Mouse (Mus musculus) layer of hippocampus, adult 9-11 months (tissue): ENCODE data around the gene Ctsm.
"Not testable (repeated sequence)": the region's sequence is repeated elsewhere in the genome, so short reads cannot be mapped to it uniquely, and the experiment has no call there.

ENCODE experiments used
- DNase-seq: peaks from one replicate; pipeline ENCODE4 v3.0.0; 2022

Gene Ctsm

GRCm38 (mm10) chr13:61541631-61542030, at the start of gene Ctsm:
Gene Ctsm (minus strand): TSS chr13:61541839.
- no peak for DNase-seq

DNA sequence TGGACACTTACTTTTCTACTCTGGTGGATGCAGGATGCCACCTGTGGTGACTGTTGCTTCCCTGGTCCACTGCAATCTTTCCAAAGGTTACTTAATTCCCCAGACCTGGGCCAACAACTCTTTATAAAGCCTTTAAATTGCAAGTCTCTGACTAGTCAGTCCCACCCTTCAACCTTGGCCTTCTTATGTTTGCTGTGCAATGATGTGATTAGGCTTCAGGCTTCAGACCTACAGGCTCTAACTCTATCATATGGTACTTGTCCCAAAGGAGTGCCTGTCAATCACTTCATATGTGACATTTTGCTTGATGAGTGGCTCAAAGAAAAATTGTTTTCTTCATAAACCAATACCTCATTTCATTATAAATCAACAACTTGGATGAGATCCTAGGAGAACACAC, 28.4 kb upstream of the Ctsm start, which contains the start of gene Cts3:
Cts3 (minus strand) TSS at position 101 of the 400 bp plus-strand sequence.
- no peak for DNase-seq

DNA sequence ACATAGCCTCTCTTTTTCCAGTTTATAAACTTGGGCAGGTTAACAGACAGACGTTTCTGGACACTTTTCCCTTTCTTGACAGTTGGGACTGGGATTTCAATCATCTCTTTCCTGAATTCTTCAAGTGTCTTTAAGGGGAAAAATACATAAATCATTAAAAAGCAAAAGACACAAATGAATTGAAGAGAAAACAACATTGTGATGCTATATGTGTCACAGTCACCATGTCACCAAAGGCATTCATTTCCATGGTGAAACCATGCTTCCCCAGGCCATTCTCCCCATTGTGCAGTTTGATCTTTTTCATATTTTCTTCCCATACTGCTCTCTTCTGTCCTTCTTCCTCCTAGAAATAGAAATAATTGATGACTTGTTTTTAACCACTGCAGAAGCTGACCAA, 26.4 kb upstream of the Ctsm start, which contains the start of gene Gm49352:
Gm49352 (minus strand) TSS at position 101 of the 400 bp plus-strand sequence.
- DNase-seq = not testable (repeated sequence)
